Mouse (Mus musculus): Measurements from ENCODE around the gene Olfr157. TPM values are rescaled to one million over a fixed set of nuclear protein-coding genes. Genes with fewer than 3 reads are reported as not detected.

Gene Olfr157
- polyA plus RNA-seq (2012; ENCODE audit: low replicate concordance) = not detected in 2 replicates

GRCm38 (mm10) chr4:43840101-43840500 is at the start of gene Olfr157:
Olfr157 (minus strand) TSS chr4:43840201.

GRCm38 (mm10) chr4:43875160-43875918 is 35.3 kb upstream of the Olfr157 start, which contains the start of gene Reck:
Reck (plus strand) TSS chr4:43875530.

GRCm38 (mm10) chr4:43851265-43851664 is 11.3 kb upstream of the Olfr157 start, which contains the start of gene Olfr155:
Olfr155 (plus strand) TSS chr4:43851565.

GRCm38 (mm10) chr4:43823845-43824337 is 16.1 kb downstream of the Olfr157 start, which contains the start of gene Olfr156:
Olfr156 (minus strand) TSS chr4:43823895.

Other genes starting within 250 kb of the Olfr157 start
- gene Npr2, start 208.3 kb downstream of the Olfr157 start, polyA plus RNA-seq (2012; ENCODE audit: low replicate concordance) = 0.38 and 0.63 TPM in 2 replicates
- gene Spag8, start 186.6 kb downstream of the Olfr157 start, polyA plus RNA-seq (2012; ENCODE audit: low replicate concordance) = 0.47 TPM in 1 of 2 replicates, not detected in the other
- 27.8 and 37.0 TPM in 2 replicates for gene Hint2, start 183.7 kb downstream of the Olfr157 start, polyA plus RNA-seq (2012; ENCODE audit: low replicate concordance)
- gene Tmem8b, start 171.2 kb downstream of the Olfr157 start, polyA plus RNA-seq (2012; ENCODE audit: low replicate concordance) = 4.0 and 9.5 TPM in 2 replicates
- gene Fam221b, start 171.1 kb downstream of the Olfr157 start, polyA plus RNA-seq (2012; ENCODE audit: low replicate concordance) = 0.04 and 0.05 TPM in 2 replicates
- not detected in 2 replicates for gene Olfr70, start 139.4 kb downstream of the Olfr157 start, polyA plus RNA-seq (2012; ENCODE audit: low replicate concordance)
- not detected in 2 replicates for gene Olfr71, start 129.9 kb downstream of the Olfr157 start, polyA plus RNA-seq (2012; ENCODE audit: low replicate concordance)
- not detected in 2 replicates for gene Hrct1, start 113.0 kb downstream of the Olfr157 start, polyA plus RNA-seq (2012; ENCODE audit: low replicate concordance)
- gene Spaar, start 110.2 kb downstream of the Olfr157 start, polyA plus RNA-seq (2012; ENCODE audit: low replicate concordance) = not detected in 2 replicates
- not detected in 2 replicates for gene Olfr159, start 69.2 kb downstream of the Olfr157 start, polyA plus RNA-seq (2012; ENCODE audit: low replicate concordance)
- gene Olfr156, start 16.3 kb downstream of the Olfr157 start, polyA plus RNA-seq (2012; ENCODE audit: low replicate concordance) = not detected in 2 replicates
- not detected in 2 replicates for gene Olfr155, start 11.4 kb upstream of the Olfr157 start, polyA plus RNA-seq (2012; ENCODE audit: low replicate concordance)
- 0.17 and 0.44 TPM in 2 replicates for gene Reck, start 35.3 kb upstream of the Olfr157 start, polyA plus RNA-seq (2012; ENCODE audit: low replicate concordance)
- gene Glipr2, start 117.2 kb upstream of the Olfr157 start, polyA plus RNA-seq (2012; ENCODE audit: low replicate concordance) = 15.4 and 51.4 TPM in 2 replicates
- not detected in 2 replicates for gene Ccin, start 143.3 kb upstream of the Olfr157 start, polyA plus RNA-seq (2012; ENCODE audit: low replicate concordance)
- gene Clta, start 164.3 kb upstream of the Olfr157 start, polyA plus RNA-seq (2012; ENCODE audit: low replicate concordance) = 366 and 481 TPM in 2 replicates
- gene Gne, start 244.0 kb upstream of the Olfr157 start, polyA plus RNA-seq (2012; ENCODE audit: low replicate concordance) = 37.4 and 70.9 TPM in 2 replicates

Data from hematopoietic multipotent progenitor cell, adult 10-12 weeks (in vitro differentiated cells).